Mouse (Mus musculus): ENCODE data around the gene Aplp1.
A peak's percentile ranks its signal among the peaks of the same experiment; 100 is the strongest.

Gene Aplp1

DNA sequence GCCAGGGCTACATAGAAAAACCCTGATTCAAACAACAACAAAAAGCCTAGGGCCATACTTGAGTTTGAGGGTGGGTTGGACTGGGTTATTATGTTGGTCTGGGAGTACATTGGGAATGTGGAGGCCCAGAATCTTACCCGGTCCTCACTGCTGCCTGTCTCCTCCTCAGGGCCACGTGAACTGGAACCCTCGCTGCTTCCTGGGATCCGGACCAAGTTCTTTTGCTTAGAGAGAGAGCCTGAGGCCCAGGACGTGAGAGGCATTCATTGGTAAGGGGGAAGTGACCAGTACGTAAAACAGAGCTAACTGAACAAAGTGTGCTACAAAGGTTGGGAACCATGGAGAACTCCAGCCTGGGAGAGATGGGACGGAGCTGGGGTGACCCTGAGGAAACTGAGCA is 4.9 kb upstream of the Aplp1 start:
- no peak for DNase-seq (ENCODE audit: extremely low read depth, low read depth)

DNA sequence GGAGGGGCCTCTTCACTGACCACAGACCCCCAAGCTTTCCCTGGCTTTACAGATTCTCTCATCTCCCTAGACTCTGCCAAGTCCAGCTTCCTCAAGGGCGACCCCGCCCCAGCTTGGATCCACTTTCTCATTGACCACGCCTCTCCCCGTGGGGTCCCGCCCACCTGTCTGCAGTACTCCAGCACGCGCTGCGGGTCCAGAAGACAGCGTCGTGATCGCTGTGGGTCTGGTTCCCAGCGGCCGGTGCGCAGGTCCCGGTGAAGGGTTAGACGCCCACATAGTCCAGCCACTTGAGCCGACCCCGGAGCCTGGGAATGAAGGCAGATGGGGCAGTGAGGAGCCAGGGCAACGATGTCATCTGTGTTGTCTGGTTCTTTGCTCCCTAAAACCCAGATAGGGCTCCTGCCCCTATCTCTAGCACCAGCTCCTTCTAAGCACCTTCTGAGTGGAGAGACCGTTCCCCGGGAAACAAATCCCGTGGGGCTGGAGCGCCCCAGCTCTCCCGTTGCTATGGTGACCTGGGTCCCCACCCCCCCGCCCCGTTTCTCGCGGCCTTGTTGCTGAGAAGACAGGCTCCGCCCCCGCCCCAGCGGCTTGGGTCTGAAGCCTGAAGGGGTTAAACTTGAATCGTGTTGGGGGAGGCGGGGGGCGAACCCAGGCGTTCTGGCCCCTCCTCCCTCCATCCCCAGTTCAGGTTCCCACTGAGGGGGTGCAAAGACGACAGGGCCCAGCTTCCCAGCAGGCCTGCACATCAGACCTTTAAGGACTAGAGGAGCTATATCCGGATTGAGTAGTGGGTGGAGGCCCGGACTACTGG is 973 bp downstream of the Aplp1 start:
- no peak for DNase-seq (ENCODE audit: extremely low read depth, low read depth)

- no peak for DNase-seq (ENCODE audit: extremely low read depth, low read depth)
Observed at GRCm38 (mm10) chr7:30443696-30444095, 1.6 kb downstream of the Aplp1 start.

DNA sequence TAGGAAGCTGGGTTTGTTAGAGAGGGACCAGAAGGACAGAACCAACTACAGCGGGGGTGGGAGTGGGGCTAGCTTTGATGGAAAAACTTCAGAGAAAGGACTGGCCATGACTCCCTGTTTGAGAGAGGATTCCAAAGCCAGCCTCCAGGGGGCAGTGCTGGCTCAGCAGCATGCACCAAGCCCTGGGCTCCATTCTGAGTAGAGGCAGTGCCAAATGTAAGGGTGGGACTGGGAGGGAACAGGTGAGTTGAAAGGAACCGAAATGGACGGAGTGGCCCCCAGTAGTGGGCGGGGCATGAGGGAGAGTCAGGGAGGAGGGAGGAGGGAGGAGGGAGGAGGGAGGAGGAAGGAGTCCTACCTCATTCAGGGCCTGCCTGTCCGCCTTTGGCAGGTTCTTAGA is 4.6 kb downstream of the Aplp1 start:
- no peak for DNase-seq (ENCODE audit: extremely low read depth, low read depth)

- no peak for DNase-seq (ENCODE audit: extremely low read depth, low read depth)
Observed at GRCm38 (mm10) chr7:30439734-30440133, 5.6 kb downstream of the Aplp1 start.

DNA sequence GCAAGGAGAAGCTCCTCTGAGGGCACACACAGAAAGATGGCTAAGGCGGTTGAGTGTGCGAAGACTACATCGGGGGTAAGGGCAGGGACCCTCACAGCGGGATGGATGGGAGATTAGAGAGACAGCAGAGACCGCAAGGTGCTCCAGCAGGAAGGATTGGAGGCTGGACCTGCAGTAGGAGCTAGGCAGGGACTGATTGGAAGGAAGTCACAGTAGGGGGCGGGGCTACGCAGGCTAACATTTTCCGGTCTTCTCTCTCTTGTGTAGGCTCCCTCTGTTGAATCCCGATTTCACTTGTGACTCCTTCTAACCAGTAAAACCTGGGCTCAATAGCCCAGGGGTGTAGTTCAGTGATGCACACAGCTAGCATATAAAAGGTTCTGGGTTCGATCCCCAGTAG is 8.5 kb downstream of the Aplp1 start:
- DNase-seq (ENCODE audit: extremely low read depth, low read depth) = no peak

- no peak for DNase-seq (ENCODE audit: extremely low read depth, low read depth)
Observed at GRCm38 (mm10) chr7:30435156-30435555, 10.2 kb downstream of the Aplp1 start.

DNA sequence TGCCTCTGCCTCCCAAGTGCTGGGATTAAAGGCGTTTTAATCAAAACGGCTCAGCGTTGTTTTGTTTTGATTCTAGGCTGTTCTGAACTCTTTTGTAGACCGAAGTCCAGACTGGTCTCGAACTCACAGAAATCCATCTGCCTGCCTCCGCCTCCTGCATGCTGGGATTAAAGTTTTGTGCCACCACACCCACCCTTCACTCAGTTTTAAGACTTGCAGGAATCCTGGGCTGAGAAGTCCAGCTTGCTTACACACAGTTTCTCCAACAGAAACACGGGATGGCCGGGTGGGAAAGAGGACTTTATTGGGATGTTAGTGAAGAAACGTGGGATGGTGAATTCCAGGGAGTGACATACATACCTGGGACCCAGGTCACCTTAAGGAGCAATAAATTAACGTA is 10.6 kb downstream of the Aplp1 start:
- no peak for DNase-seq (ENCODE audit: extremely low read depth, low read depth)

- DNase-seq (ENCODE audit: extremely low read depth, low read depth) = no peak
Observed at GRCm38 (mm10) chr7:30434238-30434637, 11.1 kb downstream of the Aplp1 start.

DNA sequence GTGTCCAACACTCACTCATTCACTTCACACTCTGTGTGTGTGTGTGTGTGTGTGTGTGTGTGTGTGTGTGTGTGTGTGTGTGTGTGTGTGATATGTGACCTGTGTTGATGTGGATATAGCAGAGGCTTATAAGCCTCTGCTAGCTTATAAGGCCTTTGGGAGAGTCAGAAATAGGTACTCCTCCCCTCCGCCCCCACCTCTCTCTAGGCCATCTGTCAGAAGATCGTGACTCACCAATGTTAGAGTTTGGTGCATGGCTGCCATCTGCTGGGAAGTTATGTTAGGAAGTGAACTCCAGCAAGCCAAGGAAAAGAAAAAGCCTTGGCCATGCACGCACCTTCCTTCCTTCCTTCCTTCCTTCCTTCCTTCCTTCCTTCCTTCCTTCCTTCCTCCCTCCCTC is 13.5 kb downstream of the Aplp1 start:
- DNase-seq (ENCODE audit: extremely low read depth, low read depth) = no peak

- no peak for DNase-seq (ENCODE audit: extremely low read depth, low read depth)
Observed at GRCm38 (mm10) chr7:30430191-30430590, 15.1 kb downstream of the Aplp1 start.

GRCm38 (mm10) chr7:30429327-30429726 is 16.0 kb downstream of the Aplp1 start:
- no peak for DNase-seq (ENCODE audit: extremely low read depth, low read depth)

DNA sequence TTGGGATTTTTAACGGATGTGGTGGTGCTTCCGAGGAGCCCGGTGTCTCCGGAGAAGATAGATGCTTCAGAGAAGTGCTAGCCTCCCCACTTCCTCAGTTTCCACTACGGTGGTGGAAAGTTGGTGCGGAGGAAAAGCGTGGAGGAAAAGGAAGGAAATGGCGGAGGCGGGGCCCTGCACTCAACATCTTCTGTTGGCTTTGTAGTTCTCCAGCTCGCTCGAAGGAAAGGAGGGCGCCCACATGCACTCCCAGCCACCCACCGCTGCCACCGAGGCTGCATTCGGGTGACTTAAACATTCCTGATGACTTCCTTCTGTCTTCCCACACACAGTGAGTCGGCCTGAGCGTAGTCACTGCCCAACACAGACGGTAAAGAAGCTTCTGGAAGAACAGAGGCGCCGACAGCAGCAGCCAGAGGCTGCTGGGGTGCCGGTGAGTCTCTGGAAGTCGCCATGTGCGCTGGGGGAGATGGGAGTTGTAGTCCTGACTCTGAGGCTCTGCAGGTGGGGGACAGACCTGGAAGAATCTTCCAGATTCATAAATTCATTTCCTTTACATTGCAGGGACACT is 22.2 kb downstream of the Aplp1 start:
- DNase-seq (ENCODE audit: extremely low read depth, low read depth) = no peak

DNA sequence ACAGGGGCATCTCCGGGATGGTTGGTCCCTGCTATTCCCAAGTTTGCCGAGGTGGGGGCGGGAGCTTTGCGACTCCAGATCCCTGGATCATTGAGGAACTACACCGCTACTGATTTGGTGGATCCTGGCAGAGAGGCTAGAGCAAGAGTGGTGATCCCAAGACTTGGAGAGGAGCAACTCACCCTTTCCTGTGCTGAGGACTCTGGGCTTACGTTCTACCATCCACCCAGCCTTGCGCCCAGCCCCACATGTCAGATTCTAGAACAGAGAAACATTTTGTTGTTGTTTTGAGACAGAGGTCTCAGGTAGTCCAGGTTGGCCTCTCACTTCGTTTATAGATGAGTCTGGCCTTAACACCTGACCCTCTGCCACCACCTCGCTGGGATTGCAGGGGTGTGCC is 22.8 kb downstream of the Aplp1 start:
- no peak for DNase-seq (ENCODE audit: extremely low read depth, low read depth)

DNA sequence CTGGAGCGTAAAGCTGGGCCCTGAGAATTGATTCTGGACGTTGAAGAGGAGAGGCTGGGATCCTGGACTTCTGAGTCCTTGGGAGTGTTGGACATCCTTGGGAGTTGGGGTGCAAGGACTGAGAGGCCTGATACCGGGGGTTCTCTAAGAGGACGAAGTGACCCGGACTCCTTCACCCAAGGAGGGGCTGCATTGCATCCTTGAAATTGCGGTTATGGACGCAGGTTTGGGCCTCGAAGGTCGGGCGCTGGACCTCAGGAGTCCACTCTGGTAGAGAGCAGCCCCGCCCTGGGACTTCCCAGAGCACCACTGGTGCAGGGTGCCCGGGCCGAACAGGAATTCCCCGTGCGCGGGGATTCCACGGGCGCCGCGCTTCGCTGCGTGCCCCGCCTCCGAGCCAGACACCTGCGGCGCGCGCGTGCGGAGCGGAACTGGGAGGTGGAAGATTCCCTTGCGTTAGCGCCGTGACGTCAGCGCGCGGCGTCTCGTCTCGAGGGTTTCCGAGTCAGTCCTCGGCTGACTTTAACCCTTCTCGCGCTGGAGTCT is 23.4 kb downstream of the Aplp1 start:
- DNase-seq (ENCODE audit: extremely low read depth, low read depth) = peak; percentile 68

- peak; percentile 63 for DNase-seq (ENCODE audit: extremely low read depth, low read depth)
Observed at GRCm38 (mm10) chr7:30421175-30421889, 24.0 kb downstream of the Aplp1 start, which contains the start of gene Nfkbid. Nfkbid (plus strand) TSS chr7:30421732.

DNA sequence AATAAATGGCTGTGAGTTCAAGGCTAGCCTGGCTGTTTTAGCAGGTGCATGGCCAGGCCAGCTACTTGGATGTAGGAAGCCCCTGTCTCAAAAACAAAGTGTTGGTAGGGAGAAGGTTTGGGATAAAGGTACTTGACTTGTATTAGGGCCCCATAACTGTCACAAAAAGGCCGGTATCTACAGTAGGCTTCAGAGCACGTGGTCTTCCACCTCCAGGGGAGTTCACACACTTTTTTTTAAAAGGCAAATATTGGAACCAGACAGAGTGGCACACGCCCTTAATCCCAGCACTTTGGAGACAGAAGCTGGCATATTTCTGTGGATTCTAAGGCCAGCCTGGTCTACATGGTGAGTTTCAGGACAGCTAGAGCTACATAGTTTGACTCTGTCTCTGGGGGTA is 24.7 kb downstream of the Aplp1 start:
- DNase-seq (ENCODE audit: extremely low read depth, low read depth) = no peak

- peak; percentile 71 for DNase-seq (ENCODE audit: extremely low read depth, low read depth)
Observed at GRCm38 (mm10) chr7:30419561-30420499, 25.5 kb downstream of the Aplp1 start, which contains the start of gene Hcst. Hcst (minus strand) TSS chr7:30419854.

GRCm38 (mm10) chr7:30417856-30418255 is 27.5 kb downstream of the Aplp1 start:
- no peak for DNase-seq (ENCODE audit: extremely low read depth, low read depth)

DNA sequence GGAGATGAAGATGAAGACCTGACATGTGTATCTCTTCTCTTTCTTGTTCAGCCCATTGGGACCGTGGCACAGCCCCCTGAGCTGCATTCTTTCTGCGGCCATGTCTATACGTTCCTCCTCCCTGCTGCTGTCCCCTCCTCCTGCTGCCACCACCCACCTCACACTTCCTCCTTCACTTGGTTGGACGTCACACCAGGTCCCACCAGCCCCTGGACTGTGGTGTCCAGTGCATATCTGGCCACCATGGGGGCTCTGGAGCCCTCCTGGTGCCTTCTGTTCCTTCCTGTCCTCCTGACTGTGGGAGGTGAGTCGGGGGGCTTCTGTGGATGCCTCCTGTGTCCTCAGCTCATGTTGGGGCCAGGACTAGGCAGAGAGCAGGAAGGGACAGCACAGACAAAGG is 31.7 kb downstream of the Aplp1 start, which contains the start of gene Tyrobp:
Gene Tyrobp, plus strand, starts transcription at position 165 of the 400 bp plus-strand sequence.
- no peak for DNase-seq (ENCODE audit: extremely low read depth, low read depth)

- peak; percentile 70 for DNase-seq (ENCODE audit: extremely low read depth, low read depth)
Observed at GRCm38 (mm10) chr7:30412735-30413147, 32.6 kb downstream of the Aplp1 start.

Data from MEL-GATA-1-ER (cell line).